Mouse (Mus musculus): ENCODE results near the gene Edn2. TPM values are rescaled to one million over a fixed set of nuclear protein-coding genes. Genes with fewer than 3 reads are reported as not detected.

Gene Edn2
- polyA plus RNA-seq, 1 experiment from 2014 or later: 0.19 TPM

DNA sequence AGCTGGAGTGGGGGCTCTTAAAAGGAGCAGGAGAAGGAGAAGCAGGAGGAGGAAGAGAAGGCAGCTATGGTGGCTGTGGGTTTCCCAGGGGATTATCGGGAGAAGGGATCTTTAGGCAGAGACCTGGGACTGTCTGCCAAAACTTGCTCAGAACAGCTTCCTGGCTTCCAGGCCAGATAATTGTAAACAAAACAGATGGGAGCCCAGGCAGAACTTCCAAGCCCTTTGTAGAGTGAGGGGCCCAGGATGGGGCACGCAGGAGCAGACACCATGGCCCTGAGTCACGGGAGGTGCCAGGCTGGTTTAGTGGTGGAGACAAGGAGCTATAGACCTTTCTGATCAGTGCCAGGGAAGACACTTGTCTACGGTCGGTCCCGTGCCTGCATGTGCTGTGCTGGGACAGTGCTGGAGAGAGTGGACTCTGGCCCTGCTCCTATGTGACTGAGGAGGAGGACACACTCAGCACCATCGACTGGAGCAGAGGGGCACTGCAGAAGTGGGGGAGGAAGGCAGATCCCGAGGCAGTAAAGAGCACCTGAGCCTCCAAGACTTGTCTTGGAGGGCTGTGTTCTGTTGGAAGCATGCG lies 43.4 kb downstream of the Edn2 start:
- no peak for ATAC-seq (ENCODE audit: insufficient number of reproducible peaks, insufficient read depth, low FRiP score, low TSS enrichment, low read depth)
- Histone ChIP-seq H3K4me3 (replicated peaks) (no peak overlapping the region), H3K36me3 (no peaks in the 10 kb centered on the region), H3K4me1 (replicated peaks) (peaks cover 12% of the 10 kb centered on the region), H3K9ac (replicated peaks) (no peak overlapping the region), H3K4me2 (no peak overlapping the region), H3K27ac (no peak overlapping the region), H3K27me3 (peaks cover 2% of the 10 kb centered on the region; the same call in 1 of the 2 replicates), H3K9me3 (no peaks in the 10 kb centered on the region)
- WGBS: 49% methylated on average over 9 of the region's 9 CpGs

DNA sequence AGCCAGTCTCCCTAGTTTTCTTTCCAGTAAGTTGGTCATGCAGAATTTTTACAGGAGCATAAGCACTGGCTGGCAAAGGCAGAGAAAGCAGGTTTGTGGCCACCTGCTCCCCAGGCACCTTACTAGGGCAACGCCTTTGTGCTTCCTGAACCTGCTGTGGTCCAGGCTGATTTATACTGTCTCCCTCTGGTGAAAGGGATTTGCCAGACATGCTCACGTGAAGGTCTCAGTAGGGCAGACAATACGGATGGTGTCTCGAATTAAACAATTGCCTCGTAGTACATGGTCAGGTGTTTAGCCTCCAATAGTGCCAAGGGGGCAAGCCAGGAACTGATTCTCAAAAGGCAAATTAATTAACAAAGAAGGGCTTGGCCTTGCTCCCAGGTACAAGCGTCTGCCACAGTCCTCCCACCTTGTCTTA lies 45.5 kb downstream of the Edn2 start:
- no peaks in the 10 kb centered on the region for H3K36me3 ChIP-seq
- peaks cover 7% of the 10 kb centered on the region for H3K4me1 ChIP-seq (replicated peaks)
- H3K4me2 ChIP-seq: no peak overlapping the region
- H3K4me3 ChIP-seq (replicated peaks): no peak overlapping the region
- no peaks in the 10 kb centered on the region for H3K9me3 ChIP-seq
- 84% methylated on average over 6 of the region's 6 CpGs for WGBS
- H3K9ac ChIP-seq (replicated peaks): no peak overlapping the region
- peaks cover 2% of the 10 kb centered on the region; the same call in 1 of the 2 replicates for H3K27me3 ChIP-seq
- no peak for ATAC-seq (ENCODE audit: insufficient number of reproducible peaks, insufficient read depth, low FRiP score, low TSS enrichment, low read depth)
- H3K27ac ChIP-seq: no peak overlapping the region

DNA sequence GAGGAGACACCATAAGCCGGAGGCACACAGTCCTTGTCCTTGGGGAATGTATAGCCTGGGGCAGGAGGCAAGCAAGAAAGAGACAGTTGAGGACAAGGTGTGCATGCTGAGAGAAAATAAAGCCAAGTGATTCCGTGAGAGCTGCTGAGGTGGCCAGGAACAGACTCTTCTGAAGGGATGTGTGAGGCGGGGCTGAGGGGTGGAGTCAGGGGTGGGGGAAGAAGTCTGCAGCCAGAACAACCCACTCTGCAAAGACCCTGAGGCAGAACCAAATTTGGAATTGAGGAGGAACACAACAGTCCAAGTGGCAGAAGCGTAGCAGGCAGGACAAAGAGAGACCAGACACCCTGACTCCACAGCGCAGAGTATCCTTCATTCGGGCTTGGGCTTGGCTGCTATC lies 51.1 kb downstream of the Edn2 start:
- Histone ChIP-seq H3K36me3 (no peaks in the 10 kb centered on the region), H3K4me1 (replicated peaks) (peaks cover 14% of the 10 kb centered on the region), H3K4me3 (replicated peaks) (no peak overlapping the region), H3K27ac (no peak overlapping the region; the same call in 1 of the 2 replicates), H3K27me3 (0 out of 2 replicates have a peak, but pooled peaks cover 2% of the 10 kb centered on the region), H3K9ac (replicated peaks) (no peak overlapping the region), H3K9me3 (no peaks in the 10 kb centered on the region), H3K4me2 (no peak overlapping the region)
- ATAC-seq (ENCODE audit: insufficient number of reproducible peaks, insufficient read depth, low FRiP score, low TSS enrichment, low read depth): peak; percentile 27; the same call in 1 of the 2 replicates
- 49% methylated on average over 6 of the region's 6 CpGs for WGBS

DNA sequence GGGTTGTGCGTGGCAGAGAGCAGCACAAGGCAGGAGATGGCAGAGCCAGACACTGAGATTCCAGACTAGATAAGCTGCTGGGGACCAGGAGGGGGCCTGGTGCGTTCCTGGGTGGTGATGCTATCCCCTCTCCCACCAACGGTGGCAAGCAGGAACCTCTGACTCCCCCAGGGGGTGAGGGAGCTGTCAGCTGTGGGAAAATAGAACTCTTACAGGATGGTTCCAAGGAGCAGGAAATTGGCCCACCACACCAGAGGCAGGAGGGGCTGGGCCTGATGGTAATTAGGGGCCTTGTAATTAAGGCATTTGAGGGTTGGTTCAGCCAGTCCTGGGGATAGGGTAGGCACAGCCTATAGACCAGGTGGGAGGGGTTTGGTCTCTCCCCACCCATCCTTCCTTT lies 51.8 kb downstream of the Edn2 start:
- Histone ChIP-seq H3K36me3 (no peaks in the 10 kb centered on the region), H3K9me3 (no peaks in the 10 kb centered on the region), H3K27me3 (no peaks in the 10 kb centered on the region), H3K27ac (no peak overlapping the region; the same call in 1 of the 2 replicates), H3K9ac (replicated peaks) (no peak overlapping the region), H3K4me1 (replicated peaks) (peaks cover 14% of the 10 kb centered on the region), H3K4me3 (replicated peaks) (no peak overlapping the region), H3K4me2 (no peak overlapping the region)
- no peak for ATAC-seq (ENCODE audit: insufficient number of reproducible peaks, insufficient read depth, low FRiP score, low TSS enrichment, low read depth)
- 31% methylated on average over 3 of the region's 3 CpGs for WGBS

DNA sequence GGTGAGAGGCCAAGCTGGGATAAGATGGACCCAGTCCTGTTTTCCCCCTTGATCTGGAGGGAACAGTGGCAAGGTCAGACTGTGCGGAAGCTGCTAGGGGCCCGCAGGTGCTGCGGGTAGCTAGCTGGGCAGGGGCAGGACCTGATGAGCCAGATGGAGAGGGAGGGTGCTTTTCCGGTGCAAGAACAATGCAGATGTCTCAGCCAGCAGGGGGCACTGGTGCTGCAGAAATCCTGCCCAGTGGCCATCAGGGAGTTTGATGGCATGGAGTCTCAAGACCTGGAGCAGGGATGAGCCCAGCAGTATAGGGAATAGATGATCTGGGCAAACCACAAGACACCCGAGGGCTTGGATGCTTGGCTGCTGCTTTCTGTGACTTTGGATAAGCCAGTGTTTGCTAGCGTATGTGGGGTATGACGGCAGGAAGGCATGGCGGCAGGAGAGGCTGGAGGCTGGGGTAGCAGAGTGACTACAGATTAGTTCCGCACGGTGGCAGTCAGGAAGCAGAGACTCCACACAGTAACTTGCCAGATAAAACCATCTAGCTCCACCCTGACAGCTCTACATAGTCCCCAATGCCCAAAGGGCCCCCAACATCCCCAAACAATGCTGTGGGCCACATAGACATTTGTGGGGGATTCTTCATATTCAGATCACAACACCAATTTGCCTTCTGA lies 55.0 kb downstream of the Edn2 start:
- no peak for ATAC-seq (ENCODE audit: insufficient number of reproducible peaks, insufficient read depth, low FRiP score, low TSS enrichment, low read depth)
- no peak overlapping the region for H3K9ac ChIP-seq (replicated peaks)
- WGBS: 34% methylated on average over 10 of the region's 10 CpGs

DNA sequence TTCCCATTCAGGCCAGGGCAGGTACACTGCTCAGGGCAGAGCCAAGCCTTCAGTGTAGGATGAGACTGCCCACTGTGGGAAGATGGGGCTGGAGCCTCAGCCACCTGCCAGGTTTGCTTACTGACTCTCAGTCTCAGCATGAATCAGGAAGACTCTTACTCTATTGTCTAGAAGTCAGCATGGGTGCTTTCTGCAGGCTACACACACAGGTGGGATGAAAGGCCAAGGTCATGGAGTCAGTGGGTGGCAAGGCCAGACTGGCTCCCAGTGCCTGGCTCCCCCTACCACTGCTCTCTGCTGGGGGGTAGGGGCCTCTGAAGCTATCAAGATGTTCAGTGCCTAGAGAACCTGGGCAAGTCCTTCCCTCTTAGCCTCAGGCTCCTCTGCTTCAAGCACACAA lies 55.9 kb downstream of the Edn2 start:
- Histone ChIP-seq H3K9me3 (no peaks in the 10 kb centered on the region), H3K4me1 (replicated peaks) (peaks cover 11% of the 10 kb centered on the region), H3K36me3 (no peaks in the 10 kb centered on the region), H3K4me3 (replicated peaks) (no peak overlapping the region), H3K27me3 (no peaks in the 10 kb centered on the region), H3K4me2 (no peak overlapping the region), H3K27ac (no peak overlapping the region), H3K9ac (replicated peaks) (no peak overlapping the region)
- ATAC-seq (ENCODE audit: insufficient number of reproducible peaks, insufficient read depth, low FRiP score, low TSS enrichment, low read depth): no peak

More for the DNA sequence above, 55.0 kb downstream of the Edn2 start:
- no peaks in the 10 kb centered on the region for H3K36me3 ChIP-seq
- H3K4me3 ChIP-seq (replicated peaks): no peak overlapping the region
- H3K4me2 ChIP-seq: no peak overlapping the region
- no peak overlapping the region for H3K27ac ChIP-seq
- H3K9me3 ChIP-seq: no peaks in the 10 kb centered on the region
- no peaks in the 10 kb centered on the region for H3K27me3 ChIP-seq
- peaks cover 14% of the 10 kb centered on the region for H3K4me1 ChIP-seq (replicated peaks)

Other genes with a start within 250 kb of the Edn2 start
- not detected in 2 replicates for gene AL607142.1, start 96.2 kb upstream of the Edn2 start, polyA plus RNA-seq (2016; fragmentation: Nextera tagmentation; extraction: Ambion mirVana)
- 0.10 TPM in 1 of 2 replicates, not detected in the other for gene Foxo6, start 126.1 kb downstream of the Edn2 start, polyA plus RNA-seq (2016; fragmentation: Nextera tagmentation; extraction: Ambion mirVana)
- 41.4 and 42.7 TPM in 2 replicates for gene Scmh1, start 244.1 kb downstream of the Edn2 start, polyA plus RNA-seq (2016; fragmentation: Nextera tagmentation; extraction: Ambion mirVana)